Mouse (Mus musculus) heart, postnatal 36 days (tissue): ENCODE results near the gene Icam4. TPM values are rescaled to one million over a fixed set of nuclear protein-coding genes. Genes with fewer than 3 reads are reported as not detected.
"Not testable (repeated sequence)": the region's sequence is repeated elsewhere in the genome, so short reads cannot be mapped to it uniquely, and the experiment has no call there.

ENCODE experiments used
- DNase-seq, 2 experiments: peaks; one replicate each; pipeline ENCODE4 v3.0.0; 2021 to 2022
- intact Hi-C: fragments of 180-260 bp; cut with DNase I; formaldehyde crosslinking; loops from one replicate; pipeline ENCODE4 v1.15.1; 2025
- total RNA-seq, 2 experiments: library from RNA; stranded (reverse); gene quantifications; 2 replicates each; pipeline ENCODE4 v1.2.3; 2021

The Icam4 gene
- total RNA-seq: 1 to 10 TPM in 1 of 2 experiments, under 1 TPM in 1; 0.65 to 1.1 TPM

GRCm38 (mm10) chr9:21029291-21030054, at the start of gene Icam4:
Gene Icam4, plus strand, starts transcription at chr9:21029373.
- intact Hi-C loops: loop anchor here (1.0 to 5.0 kb wide), 4 partner anchors 15 to 107 kb away; partner anchors contain the start of genes Gm38431, Icam1, Mrpl4 and Raver1
- DNase-seq: peak; percentile 87 to 88

DNA sequence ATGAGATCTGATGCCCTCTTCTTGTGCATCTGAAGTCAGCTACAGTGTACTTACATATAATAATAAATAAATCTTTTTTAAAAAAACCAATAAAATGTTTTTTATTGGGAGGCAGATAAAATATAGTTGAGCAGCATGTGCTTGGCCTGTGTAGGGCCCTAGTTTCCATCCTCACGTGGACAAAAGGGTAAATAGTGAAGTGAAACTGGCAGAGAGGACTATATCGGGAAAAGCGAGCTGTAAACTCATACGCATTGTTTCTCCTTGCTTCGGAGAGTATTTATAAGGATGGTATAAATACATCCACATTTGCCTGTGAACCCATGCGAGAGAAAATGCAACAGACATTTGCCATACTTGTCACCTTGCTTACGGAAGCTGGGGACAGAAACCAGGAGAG, 49.4 kb upstream of the Icam4 start:
- DNase-seq: no peak
- intact Hi-C loops: no loop called here

GRCm38 (mm10) chr9:20982171-20982570, 47.0 kb upstream of the Icam4 start:
- intact Hi-C loops: no loop called here
- DNase-seq: no peak

- intact Hi-C loops: no loop called here
- DNase-seq: no peak
Measured at GRCm38 (mm10) chr9:20983169-20983568, 46.0 kb upstream of the Icam4 start.

DNA sequence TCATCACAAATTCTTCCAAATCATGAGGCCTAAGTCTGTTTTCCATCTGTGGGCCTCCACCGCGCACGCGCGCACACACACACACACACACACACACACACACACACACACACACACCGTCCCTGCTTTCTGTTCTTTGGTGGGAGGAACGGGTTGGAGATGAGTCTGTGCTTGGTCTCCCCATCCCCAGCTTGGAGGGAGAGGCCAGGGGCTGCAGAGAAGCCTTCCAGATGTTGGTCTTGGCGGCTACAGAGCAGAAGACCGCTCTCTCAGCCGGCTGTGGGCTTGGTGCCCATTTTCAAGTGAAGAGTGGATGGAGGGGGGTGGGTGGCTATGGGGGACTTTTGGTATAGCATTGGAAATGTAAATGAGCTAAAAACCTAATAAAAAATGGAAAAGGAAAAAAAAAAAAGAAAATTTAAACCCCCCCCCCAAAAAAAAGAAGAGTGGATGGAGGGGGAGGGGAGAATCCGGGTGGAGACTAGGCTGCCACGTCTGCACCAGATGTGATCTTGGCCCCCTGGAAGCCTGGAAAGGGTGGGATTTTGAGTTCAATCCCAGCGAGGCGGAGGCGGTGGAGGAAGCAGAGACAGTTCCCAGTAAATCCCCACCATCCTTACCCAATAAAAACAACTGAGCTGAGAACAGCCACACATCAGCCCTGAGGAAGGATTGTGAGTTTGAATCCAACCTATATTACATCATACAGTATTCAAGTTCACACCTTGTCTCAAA, 42.1 kb upstream of the Icam4 start:
- intact Hi-C loops: no loop called here
- peak; percentile 45 to 49 for DNase-seq

- DNase-seq: no peak
- intact Hi-C loops: no loop called here
Measured at GRCm38 (mm10) chr9:20987953-20988352, 41.2 kb upstream of the Icam4 start.

DNA sequence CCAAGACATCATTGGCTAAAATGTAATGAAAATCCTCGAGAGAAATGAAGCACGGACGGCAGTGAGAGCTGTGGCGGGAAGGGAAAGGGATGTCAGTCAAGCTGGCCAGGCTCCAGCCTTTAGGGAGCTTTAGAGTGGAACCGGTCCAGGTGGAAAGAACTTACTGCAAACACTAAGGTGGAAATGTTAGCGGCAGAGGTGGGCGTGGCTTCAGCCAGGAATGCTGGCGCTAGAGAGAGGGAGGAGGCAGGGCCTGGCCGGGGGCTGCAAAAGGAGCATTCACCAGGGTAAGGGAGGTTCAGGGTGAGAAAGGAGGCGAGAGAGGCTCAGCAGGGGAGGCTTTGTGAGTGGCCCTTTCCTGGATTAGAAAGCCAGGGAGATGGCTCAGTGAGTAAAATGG, 38.3 kb upstream of the Icam4 start:
- intact Hi-C loops: no loop called here
- no peak for DNase-seq

- no peak for DNase-seq
- intact Hi-C loops: no loop called here
Measured at GRCm38 (mm10) chr9:20991587-20991986, 37.6 kb upstream of the Icam4 start.

DNA sequence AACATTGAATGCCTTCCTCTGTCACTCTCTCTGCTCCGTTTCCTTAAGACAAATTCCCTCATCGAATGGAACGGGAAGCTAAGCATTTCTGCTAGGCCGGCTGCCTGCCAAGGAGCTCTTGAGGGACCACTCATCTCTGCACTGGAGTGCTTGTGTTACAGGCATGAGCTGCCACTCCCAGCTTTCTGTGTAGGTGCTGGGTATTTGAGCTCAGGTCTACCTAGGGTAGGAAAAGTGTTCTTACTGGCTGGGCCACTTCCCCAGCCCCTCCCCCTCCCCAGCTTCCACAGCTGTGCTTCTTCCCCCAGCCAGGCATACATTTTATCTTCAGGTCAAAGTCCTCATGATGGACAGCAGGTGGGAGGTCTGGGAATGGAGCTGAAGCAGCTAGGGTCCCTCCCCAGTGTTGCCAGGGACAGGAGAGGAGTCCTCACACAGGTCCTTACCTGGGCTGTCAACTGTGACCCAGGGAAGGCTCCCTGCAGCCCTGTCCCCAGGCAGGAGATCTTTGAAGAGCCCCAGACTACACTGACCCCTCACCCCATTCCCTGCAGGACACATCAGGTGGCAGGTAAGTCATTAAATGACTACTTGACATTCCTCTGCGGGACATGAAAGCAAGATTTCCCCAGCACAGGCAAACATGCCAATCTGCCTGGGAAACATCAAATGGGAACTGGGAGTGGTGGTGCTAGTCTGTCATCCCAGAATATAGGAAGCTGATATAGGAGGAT, 35.8 kb upstream of the Icam4 start:
- no peak for DNase-seq
- intact Hi-C loops: no loop called here

DNA sequence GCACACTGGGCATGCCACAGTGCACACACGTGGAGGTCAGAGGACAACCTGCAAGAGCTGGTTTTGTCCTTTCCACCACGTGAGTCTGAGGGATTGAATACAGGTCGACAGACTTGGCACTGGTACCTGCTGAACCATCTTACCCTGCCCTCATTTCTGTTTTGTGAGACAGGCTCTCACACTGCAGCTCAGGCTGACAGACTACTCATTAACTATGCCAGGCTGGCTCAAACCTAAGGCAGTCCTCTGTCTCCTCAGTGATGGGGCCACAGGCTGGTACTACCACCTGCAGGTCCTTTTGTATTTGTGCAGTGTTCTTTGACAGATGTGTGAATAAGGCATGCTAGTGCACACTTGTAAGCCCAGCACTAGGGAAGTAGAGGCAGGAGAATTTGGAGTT, 34.1 kb upstream of the Icam4 start:
- DNase-seq: no peak
- intact Hi-C loops: no loop called here

DNA sequence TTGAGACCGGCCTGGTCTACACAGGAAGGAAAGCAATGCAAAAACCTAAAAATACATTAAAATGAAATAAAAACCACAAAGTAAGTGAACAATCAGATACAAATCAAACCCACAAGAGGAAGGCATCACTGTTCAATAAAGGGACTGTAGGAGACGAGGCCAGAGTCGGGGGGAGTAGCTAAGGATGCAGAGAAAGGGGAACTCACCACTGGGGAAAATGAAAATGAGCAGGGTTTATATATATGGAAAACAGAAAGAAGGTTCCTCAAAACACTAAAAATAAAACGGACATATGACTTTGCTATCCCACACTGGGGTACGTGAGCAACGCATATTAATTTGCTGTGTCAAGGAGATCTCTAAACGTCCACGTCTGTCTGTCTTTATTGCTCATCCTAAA, 32.1 kb upstream of the Icam4 start:
- intact Hi-C loops: no loop called here
- DNase-seq: no peak

- DNase-seq, intact Hi-C loops: not testable (repeated sequence)
Measured at GRCm38 (mm10) chr9:20998337-20998736, 30.8 kb upstream of the Icam4 start.

- DNase-seq: no peak
- intact Hi-C loops: loop anchor here (2.0 to 10.0 kb wide), 3 partner anchors 48 to 134 kb away; partner anchors contain the start of gene Tyk2
Measured at GRCm38 (mm10) chr9:21000811-21001210, 28.4 kb upstream of the Icam4 start.

DNA sequence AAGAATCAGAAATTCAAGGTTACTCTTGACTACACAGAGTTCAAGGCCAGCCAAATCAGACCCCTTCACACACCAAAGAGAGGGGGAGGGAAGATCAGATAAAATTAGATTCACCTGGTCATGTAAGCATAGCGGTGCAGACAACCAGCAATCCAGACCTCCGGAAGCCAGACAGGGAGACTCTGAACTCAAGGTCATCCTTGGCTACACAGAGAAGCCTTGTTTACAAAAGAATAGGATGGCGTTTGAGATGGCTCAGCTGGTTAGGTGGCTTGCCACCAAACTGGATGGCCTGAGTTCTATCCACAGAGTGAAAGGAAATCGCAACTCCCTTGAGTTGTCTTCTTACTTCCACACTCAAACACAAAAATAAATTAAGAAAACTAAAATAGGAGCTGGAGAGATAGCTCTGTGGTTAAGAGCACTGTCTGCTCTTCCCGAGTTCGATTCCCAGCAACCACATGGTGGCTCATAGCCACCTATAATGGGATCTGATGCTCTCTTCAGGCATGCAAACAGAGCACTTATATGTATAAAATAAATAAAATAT, 27.4 kb upstream of the Icam4 start:
- intact Hi-C loops: loop anchor here (1.0 to 10.0 kb wide), 5 partner anchors 28 to 133 kb away; partner anchors contain the start of genes Icam4 and Tyk2

GRCm38 (mm10) chr9:21002270-21002626, 26.9 kb upstream of the Icam4 start:
- DNase-seq: no peak
- intact Hi-C loops: loop anchor here (1.0 to 10.0 kb wide), 3 partner anchors 27 to 133 kb away; partner anchors contain the start of genes Icam4 and Tyk2

More for the DNA sequence above, 27.4 kb upstream of the Icam4 start:
- no peak for DNase-seq

DNA sequence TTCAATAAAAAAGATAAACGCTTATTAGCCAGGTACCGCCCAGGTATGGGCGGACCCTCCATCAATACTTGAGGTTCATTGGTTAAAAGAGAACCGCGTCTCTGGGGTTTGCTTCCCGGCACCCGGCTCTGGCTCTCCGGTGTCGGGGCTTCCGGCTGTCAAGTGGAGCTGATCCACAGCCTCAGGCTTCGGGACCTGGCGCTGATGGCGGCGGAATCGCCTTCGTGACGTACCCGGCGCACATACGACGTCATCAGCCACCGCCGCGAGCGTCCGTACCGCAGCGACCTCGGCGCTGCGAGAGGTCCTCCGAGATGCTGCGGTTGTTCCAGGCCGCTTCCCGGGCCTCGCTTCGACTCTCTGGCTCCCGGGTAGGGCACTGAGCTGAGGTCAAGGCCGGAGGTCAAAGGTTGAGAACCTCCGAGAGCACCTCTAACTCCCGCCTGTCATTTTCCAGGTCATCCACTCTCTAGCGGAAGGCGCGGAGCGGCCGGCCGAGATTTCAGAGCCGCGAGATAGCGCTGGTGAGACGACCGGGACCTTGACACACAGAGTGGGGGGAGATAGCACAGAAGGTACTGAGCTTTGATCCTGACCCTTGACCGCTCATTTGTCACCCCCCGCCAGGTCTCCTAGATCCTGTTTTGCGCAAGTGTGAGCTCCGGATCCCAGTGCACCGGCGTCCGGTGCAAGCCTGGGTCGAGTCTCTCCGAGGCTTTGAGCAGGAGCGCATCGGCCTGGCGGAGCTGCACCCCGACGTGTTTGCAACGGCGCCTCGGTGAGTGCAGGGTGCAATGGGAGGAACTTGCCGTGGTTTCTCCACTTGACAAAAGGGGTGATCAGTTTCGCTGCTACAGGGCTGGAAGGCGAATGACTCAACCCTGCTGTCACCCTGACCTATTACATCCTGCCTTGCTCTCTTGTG, 26.3 kb upstream of the Icam4 start, which contains the start of gene Mrpl4:
Mrpl4 (plus strand) TSS at position 112 of the 925 bp plus-strand sequence.
- intact Hi-C loops: loop anchor here (1.0 to 10.0 kb wide), 3 partner anchors 26 to 132 kb away; partner anchors contain the start of genes Icam4 and Tyk2

GRCm38 (mm10) chr9:21007313-21007952, 21.7 kb upstream of the Icam4 start:
- DNase-seq: no peak
- intact Hi-C loops: loop anchor here (10.0 kb wide), 1 partner anchor 127 kb away; the partner anchor contains the start of gene Tyk2

More for the DNA sequence above, 26.3 kb upstream of the Icam4 start, which contains the start of gene Mrpl4:
- DNase-seq: peak; percentile 89 to 92

DNA sequence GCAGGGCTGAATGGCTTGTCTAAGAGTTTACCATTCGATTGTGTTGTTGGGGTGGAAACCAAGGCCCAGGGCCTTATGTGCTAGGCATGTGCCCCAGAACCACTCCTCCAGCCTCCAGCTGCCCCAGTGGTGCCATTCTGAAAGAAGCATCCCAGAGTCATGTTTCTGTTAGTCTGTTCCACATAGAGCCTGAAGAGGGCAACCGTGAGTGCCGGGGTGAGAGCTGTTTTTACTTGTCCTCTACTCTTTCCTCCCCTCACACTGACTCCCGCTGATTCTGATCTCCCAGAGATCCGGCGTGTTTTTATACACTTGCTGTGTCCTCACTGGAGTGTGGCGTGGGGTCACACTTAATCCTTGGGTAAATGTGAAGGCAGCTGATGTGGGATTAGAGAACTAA, 21.2 kb upstream of the Icam4 start:
- intact Hi-C loops: loop anchor here (10.0 kb wide), 1 partner anchor 127 kb away; the partner anchor contains the start of gene Tyk2
- no peak for DNase-seq

GRCm38 (mm10) chr9:21010362-21010761, 18.8 kb upstream of the Icam4 start:
- intact Hi-C loops: no loop called here
- peak; percentile 36 to 49 for DNase-seq
